Mouse (Mus musculus) spleen, adult 2 months (tissue): ENCODE results near the gene Rab21.

ENCODE experiments used
- CTCF ChIP-seq: fragments of 200-500 bp; IDR thresholded peaks from 2 replicates; pipeline ENCODE4 v1.5.1; 2011; ENCODE audit warnings: mild to moderate bottlenecking, inconsistent platforms; ENCODE audit not compliant: insufficient read depth, insufficient read length, insufficient replicate concordance; ENCODE audit errors: extremely low read depth
- POLR2A ChIP-seq: fragments of 200-500 bp; IDR thresholded peaks from 2 replicates; pipeline ENCODE4 v1.6.1; 2011; ENCODE audit warnings: low read depth, low read length, inconsistent platforms

DNA sequence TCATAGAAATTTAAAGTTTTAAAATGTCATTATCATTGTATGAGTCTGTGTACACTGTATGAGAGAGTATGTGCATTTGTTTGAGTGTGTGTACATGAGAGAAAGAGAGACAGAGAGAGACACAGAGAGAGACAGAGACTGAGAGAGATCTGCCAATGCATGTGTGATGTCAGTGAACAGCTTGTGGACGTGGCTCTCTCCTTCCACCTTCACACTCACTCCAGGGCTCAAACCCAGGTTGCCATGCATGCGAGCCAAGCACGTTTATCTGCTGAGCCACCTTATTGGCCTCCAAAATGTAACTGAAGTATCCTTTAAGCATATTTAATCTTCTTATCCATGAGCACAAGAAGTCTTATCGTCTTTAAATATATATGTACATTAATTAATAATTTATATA lies 21.5 kb upstream of the Rab21 start:
- TF ChIP-seq CTCF (no peak), POLR2A (no peak)
